Mouse (Mus musculus): ENCODE measurements around the gene Tiam1.

DNA sequence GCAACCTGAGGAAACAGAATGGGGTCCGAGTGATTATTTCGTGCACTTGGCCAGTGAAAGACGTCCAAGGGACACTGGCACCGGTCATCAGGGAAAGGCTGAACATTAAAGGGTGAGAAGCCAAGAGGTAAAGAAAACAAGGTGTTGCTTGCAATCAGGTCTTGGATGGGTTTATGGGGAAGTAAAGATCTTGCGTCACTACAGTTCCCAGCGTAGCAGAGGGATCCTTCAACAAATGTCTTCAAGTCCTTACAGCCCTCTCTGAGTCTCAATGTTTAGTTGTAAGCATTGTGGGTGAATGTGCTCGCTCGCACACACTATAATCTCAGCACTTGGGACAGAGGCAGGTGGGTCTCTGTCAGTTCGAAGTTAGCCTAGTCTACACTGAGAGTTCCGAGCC lies 266.4 kb downstream of the Tiam1 start:
- TF ChIP-seq CTCF (IDR thresholded peaks at IDR 0.05; ENCODE audit: low read depth, low read length) (no peak), GATA1 (IDR thresholded peaks at IDR 0.05; ENCODE audit: borderline replicate concordance, low read length) (no peak), GATA2 (IDR thresholded peaks at IDR 0.05; ENCODE audit: borderline replicate concordance, low read depth, low read length) (no peak), TAL1 (conservative IDR thresholded peaks at IDR 0.05; ENCODE audit: low read depth, low read length) (no peak)
